20 mouse cellular contexts compared by ENCODE assay signal in the genomic region with DNA sequence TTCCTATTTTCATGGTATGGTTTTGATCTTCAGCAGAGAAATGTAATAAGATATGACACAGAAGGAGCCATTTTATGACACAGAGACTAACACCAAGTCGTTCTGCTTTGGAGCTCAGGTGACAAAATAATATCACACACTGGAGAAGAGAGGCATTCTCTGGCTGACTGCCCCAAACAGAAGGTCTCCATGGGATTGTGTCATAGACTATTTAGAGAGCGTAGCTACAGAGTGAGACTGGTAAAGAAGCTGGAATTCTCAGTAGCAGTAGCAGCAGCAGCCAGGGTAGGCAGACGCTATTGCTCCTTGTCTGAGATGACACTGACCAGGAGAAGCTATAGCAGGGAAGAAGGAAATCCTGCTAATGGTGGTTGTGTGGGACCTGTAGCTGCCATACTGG. TPM values are rescaled to one million over a fixed set of nuclear protein-coding genes. Genes with fewer than 3 reads are reported as not detected.
DNase-seq lines count a peak whose midpoint lies in the region; ATAC-seq and TF ChIP-seq lines count a peak whose summit lies in the region.
"Had no signal": no experiment of that assay in that cellular context is flagged by ENCODE, and none has a peak within 500 bp of the region (broad histone marks: within the 10 kb centered on the region; RNA-seq: fewer than 3 reads in every experiment).

No protein-coding gene starts in this region.

- no peaks in the 10 kb centered on the region for H3K9me3 ChIP-seq in heart, embryonic 11.5 days (replicated peaks; ENCODE audit: control insufficient read depth, low read length)
- H3K9me3 ChIP-seq: embryonic facial prominence, embryonic 12.5 days; liver, embryonic 12.5 days; neural tube, embryonic 13.5 days had no signal

- H3K9ac ChIP-seq in heart, embryonic 11.5 days (ENCODE audit: low read depth, low read length): no peak overlapping the region
- H3K9ac ChIP-seq: embryonic facial prominence, embryonic 12.5 days; liver, embryonic 12.5 days; lung, embryonic 14.5 days; neural tube, embryonic 13.5 days had no signal

- no peak overlapping the region for H3K27ac ChIP-seq in heart, embryonic 11.5 days (ENCODE audit: low read depth, low read length)
- peak overlapping the region; percentile 66 for H3K27ac ChIP-seq in gastrocnemius, adult 2 months
- H3K27ac ChIP-seq: embryonic facial prominence, embryonic 12.5 days; liver, embryonic 12.5 days; neural tube, embryonic 13.5 days; stomach, postnatal 0 days had no signal

- H3K27me3 ChIP-seq in heart, embryonic 11.5 days (ENCODE audit: control insufficient read depth, insufficient read depth, low read length): peaks cover 3% of the 10 kb centered on the region; the same call in 1 of the 2 replicates
- H3K27me3 ChIP-seq: liver, embryonic 12.5 days had no signal

- no peaks in the 10 kb centered on the region for H3K36me3 ChIP-seq in heart, embryonic 11.5 days (ENCODE audit: control insufficient read depth, insufficient read depth, low read length)
- H3K36me3 ChIP-seq: embryonic facial prominence, embryonic 12.5 days; liver, embryonic 12.5 days; neural tube, embryonic 13.5 days had no signal

- no peak overlapping the region for H3K4me3 ChIP-seq in heart, embryonic 11.5 days (ENCODE audit: low read depth, low read length)
- no peak overlapping the region for H3K4me3 ChIP-seq in gastrocnemius, adult 2 months
- H3K4me3 ChIP-seq: embryonic facial prominence, embryonic 12.5 days; liver, embryonic 12.5 days; neural tube, embryonic 13.5 days had no signal

- peak; percentile 8 for DNase-seq in adrenal gland, postnatal 14 days
- no peak for DNase-seq in adrenal gland, adult 8-10 months
- peak; percentile 87 for DNase-seq in heart, adult 11 months
- peak; percentile 63 for DNase-seq in gastrocnemius, adult 2 months
- peak; percentile 50 to 53 for DNase-seq in heart, postnatal 10 days
- DNase-seq in retina, postnatal 1 day: no peak
- DNase-seq in thymus, postnatal 4 days: no peak
- DNase-seq: lung, embryonic 14.5 days; lung, postnatal 4 days; right cerebral cortex, postnatal 14 days; thymus, postnatal 14 days had no signal

- 62% methylated on average over 3 of the region's 3 CpGs for WGBS in heart, embryonic 11.5 days (ENCODE audit: insufficient replicate concordance)

- H3K4me1 ChIP-seq in heart, embryonic 11.5 days (ENCODE audit: control insufficient read depth, insufficient read depth, low read length): no peaks in the 10 kb centered on the region
- H3K4me1 ChIP-seq: embryonic facial prominence, embryonic 12.5 days; liver, embryonic 12.5 days; neural tube, embryonic 13.5 days had no signal

- TF ChIP-seq CTCF in gastrocnemius, adult 2 months (IDR thresholded peaks at IDR 0.05): no peak

- intact Hi-C loops in gastrocnemius, adult 2 months (cut with DNase I): no loop called here
- intact Hi-C loops in heart, postnatal 10 days (cut with DNase I): no loop called here

- no peak for ATAC-seq in heart, embryonic 11.5 days (replicated peaks; ENCODE audit: insufficient number of reproducible peaks, low FRiP score, low TSS enrichment)
- ATAC-seq: forebrain, embryonic 16.5 days; liver, embryonic 12.5 days had no signal

- H3K4me2 ChIP-seq in heart, embryonic 11.5 days: no peak overlapping the region
- H3K4me2 ChIP-seq: embryonic facial prominence, embryonic 12.5 days; liver, embryonic 12.5 days; lung, embryonic 14.5 days; midbrain, embryonic 11.5 days; neural tube, embryonic 13.5 days had no signal

RNA-seq across cellular contexts. Expression of a gene that starts 27.5 kb away (rescaled TPM):
- total RNA-seq in adrenal gland, postnatal 14 days (2021): 17.0 and 17.6 TPM in 2 replicates
- 10 to 100 TPM; 18.7 to 26.4 (median 22.8) TPM for total RNA-seq in adrenal gland, adult 8-10 months (2022)
- 3.2 and 4.5 TPM in 2 replicates for polyA plus RNA-seq in heart, embryonic 11.5 days (2014; fragmentation: Nextera tagmentation; extraction: Ambion mirVana)
- total RNA-seq in gastrocnemius, adult 2 months (2021): 10 to 100 TPM; 20.0 to 36.3 TPM
- 10 to 100 TPM; 13.9 to 20.0 TPM for total RNA-seq in heart, postnatal 10 days (2021)
- total RNA-seq: common myeloid progenitor, adult 5-6 weeks; MEL had no signal

Comparison
In these comparisons a context has a peak if more than half of its experiments do, and no peak if none do; other contexts are left out.
1. DNase-seq: peak in adrenal gland, postnatal 14 days (single experiment), heart, adult 11 months (single experiment), gastrocnemius, adult 2 months (single experiment) and heart, postnatal 10 days (2 of 2); none in adrenal gland, adult 8-10 months (single experiment), retina, postnatal 1 day (single experiment) and thymus, postnatal 4 days (single experiment).